Mouse (Mus musculus): ENCODE results near the gene Otogl.

Otogl gene

GRCm38 (mm10) chr10:107921549-107921948, 9.6 kb upstream of the Otogl start:
- ChIA-PET CTCF (interaction anchor here in 1 of 4 experiments (0.6 kb wide), 1 partner anchor 514 kb away, joined by 3 read pairs; no protein-coding TSS in a partner anchor), POLR2A (no interaction called here)

GRCm38 (mm10) chr10:107921134-107921533, 9.2 kb upstream of the Otogl start:
- CTCF ChIA-PET: no interaction called here
- POLR2A ChIA-PET: no interaction called here

- ChIA-PET POLR2A (interaction anchor here in 1 of 4 experiments (0.7 kb wide), 1 partner anchor 8 kb away, joined by 3 read pairs; no protein-coding TSS in a partner anchor), CTCF (no interaction called here)
These were observed 1.1 kb upstream of the Otogl start for GRCm38 (mm10) chr10:107913013-107913412.

- ChIA-PET CTCF (no interaction called here), POLR2A (no interaction called here)
These were observed 5.5 kb downstream of the Otogl start for GRCm38 (mm10) chr10:107906453-107906852.

- CTCF ChIA-PET: no interaction called here
These were observed 6.5 kb downstream of the Otogl start for GRCm38 (mm10) chr10:107905274-107906034.

GRCm38 (mm10) chr10:107901958-107902357, 10.0 kb downstream of the Otogl start:
- ChIA-PET POLR2A (no interaction called here), CTCF (no interaction called here)

More at GRCm38 (mm10) chr10:107905274-107906034, 6.5 kb downstream of the Otogl start:
- POLR2A ChIA-PET: interaction anchor here in 1 of 4 experiments (0.6 kb wide), 1 partner anchor 8 kb away, joined by 3 read pairs; no protein-coding TSS in a partner anchor

- CTCF ChIA-PET: no interaction called here
- POLR2A ChIA-PET: no interaction called here
These were observed 10.6 kb downstream of the Otogl start for GRCm38 (mm10) chr10:107901204-107901879.

- CTCF ChIA-PET: no interaction called here
These were observed 12.0 kb downstream of the Otogl start for GRCm38 (mm10) chr10:107899946-107900345.

GRCm38 (mm10) chr10:107896158-107896557, 15.8 kb downstream of the Otogl start:
- ChIA-PET POLR2A (interaction anchor here in 1 of 4 experiments (0.8 to 1.2 kb wide), 2 partner anchors 34 to 208 kb away, joined by 3 read pairs; no protein-coding TSS in a partner anchor), CTCF (interaction anchor here in 1 of 4 experiments (1.3 kb wide), 1 partner anchor 96 kb away, joined by 3 read pairs; no protein-coding TSS in a partner anchor)

More at GRCm38 (mm10) chr10:107899946-107900345, 12.0 kb downstream of the Otogl start:
- POLR2A ChIA-PET: interaction anchor here in 1 of 4 experiments (0.7 kb wide), 1 partner anchor 9 kb away, joined by 3 read pairs; no protein-coding TSS in a partner anchor

GRCm38 (mm10) chr10:107894663-107895581, 17.0 kb downstream of the Otogl start:
- ChIA-PET CTCF (no interaction called here), POLR2A (interaction anchor here in 1 of 4 experiments (0.6 to 0.9 kb wide), 2 partner anchors 9 to 10 kb away, joined by 3 to 5 read pairs; no protein-coding TSS in a partner anchor)

- CTCF ChIA-PET: no interaction called here
- POLR2A ChIA-PET: no interaction called here
These were observed 21.5 kb downstream of the Otogl start for GRCm38 (mm10) chr10:107890400-107890799.

GRCm38 (mm10) chr10:107872542-107872941, 39.4 kb downstream of the Otogl start:
- POLR2A ChIA-PET: no interaction called here

GRCm38 (mm10) chr10:107872109-107872508, 39.8 kb downstream of the Otogl start:
- POLR2A ChIA-PET: no interaction called here
- CTCF ChIA-PET: no interaction called here

More at GRCm38 (mm10) chr10:107872542-107872941, 39.4 kb downstream of the Otogl start:
- CTCF ChIA-PET: no interaction called here

GRCm38 (mm10) chr10:107870540-107870939, 41.4 kb downstream of the Otogl start:
- CTCF ChIA-PET: interaction anchor here in 1 of 4 experiments (0.7 kb wide), 1 partner anchor 12 kb away, joined by 3 read pairs; no protein-coding TSS in a partner anchor
- POLR2A ChIA-PET: no interaction called here

- ChIA-PET CTCF (no interaction called here), POLR2A (no interaction called here)
These were observed 43.0 kb downstream of the Otogl start for GRCm38 (mm10) chr10:107868904-107869303.

GRCm38 (mm10) chr10:107867414-107867813, 44.5 kb downstream of the Otogl start:
- CTCF ChIA-PET: no interaction called here
- POLR2A ChIA-PET: no interaction called here

- POLR2A ChIA-PET: interaction anchor here in 1 of 4 experiments (1.8 kb wide), 1 partner anchor 431 kb away, joined by 3 read pairs; no protein-coding TSS in a partner anchor
- CTCF ChIA-PET: no interaction called here
These were observed 51.6 kb downstream of the Otogl start for GRCm38 (mm10) chr10:107860235-107860917.

- ChIA-PET POLR2A (interaction anchor here in 2 of 4 experiments (0.8 to 1.8 kb wide), 4 partner anchors 432 to 471 kb away, joined by 3 to 5 read pairs (median 3); no protein-coding TSS in a partner anchor), CTCF (interaction anchor here in 3 of 4 experiments (0.6 to 1.4 kb wide), 12 partner anchors 11 to 1012 kb away, joined by 3 to 5 read pairs (median 4); no protein-coding TSS in a partner anchor)
These were observed 52.7 kb downstream of the Otogl start for GRCm38 (mm10) chr10:107859220-107859619.
